9 mouse cellular contexts compared by ENCODE assay signal in the genomic region with DNA sequence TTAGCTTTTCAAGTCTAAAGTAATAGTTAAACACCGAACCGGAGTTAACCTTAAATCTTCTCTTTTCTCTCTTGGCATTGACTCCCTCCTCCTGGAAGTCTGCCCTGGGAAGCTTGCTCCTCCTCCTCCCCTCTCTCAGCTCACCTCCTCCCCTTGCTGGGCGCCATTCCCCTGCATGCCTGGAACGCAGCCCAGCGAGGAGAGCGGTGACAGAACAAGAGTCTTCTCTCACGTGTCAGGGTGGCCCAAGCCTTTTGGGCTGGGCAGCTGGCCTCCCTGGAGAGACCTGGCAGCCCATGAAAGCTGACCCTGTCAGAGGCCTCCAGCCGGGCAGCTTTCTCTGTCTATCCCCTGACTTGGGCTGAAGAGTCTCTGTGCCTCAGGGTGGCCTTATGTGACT.
DNase-seq lines count a peak whose midpoint lies in the region; ATAC-seq and TF ChIP-seq lines count a peak whose summit lies in the region.
"Had no signal": no experiment of that assay in that cellular context is flagged by ENCODE, and none has a peak within 500 bp of the region (broad histone marks: within the 10 kb centered on the region; RNA-seq: fewer than 3 reads in every experiment).

No protein-coding gene starts in this region.

- intact Hi-C loops in heart, adult 2 months (cut with DNase I), result loop anchor here (2.0 kb wide), 1 partner anchor 41 kb away; no protein-coding TSS in a partner anchor

- 35% methylated on average over 8 of the region's 8 CpGs for WGBS in hindbrain, embryonic 13.5 days
- 27% methylated on average over 8 of the region's 8 CpGs for WGBS in hindbrain, embryonic 12.5 days
- WGBS in heart, adult 2 months, result 8% methylated on average over 8 of the region's 8 CpGs
- 10% methylated on average over 8 of the region's 8 CpGs for WGBS in lung, postnatal 0 days

- TF ChIP-seq EP300 in heart, adult 2 months (IDR thresholded peaks at IDR 0.05; ENCODE audit: insufficient read depth, low read depth, low read length), result 0 out of 2 replicates have a peak, but pooled peaks have one; percentile 59
- TF ChIP-seq EP300 in lung, postnatal 0 days (IDR thresholded peaks at IDR 0.05), result no peak

- no peaks in the 10 kb centered on the region for H3K27me3 ChIP-seq in hindbrain, embryonic 13.5 days
- no peaks in the 10 kb centered on the region for H3K27me3 ChIP-seq in hindbrain, embryonic 12.5 days
- H3K27me3 ChIP-seq in heart, adult 2 months (ENCODE audit: control insufficient read depth, insufficient read depth, low read length), result no peaks in the 10 kb centered on the region
- H3K27me3 ChIP-seq in lung, postnatal 0 days (replicated peaks; ENCODE audit: insufficient read depth, low read length), result no peaks in the 10 kb centered on the region

- peak; percentile 44; the same call in 1 of the 2 replicates for ATAC-seq in hindbrain, embryonic 13.5 days (ENCODE audit: low FRiP score)
- no peak for ATAC-seq in hindbrain, embryonic 12.5 days (ENCODE audit: low FRiP score)
- ATAC-seq in lung, postnatal 0 days, result peak; percentile 73
- ATAC-seq in megakaryocyte progenitor cell, adult 5-6 weeks (replicated peaks; ENCODE audit: poor library complexity), result no peak

- H3K36me3 ChIP-seq in hindbrain, embryonic 13.5 days, result no peaks in the 10 kb centered on the region
- H3K36me3 ChIP-seq in hindbrain, embryonic 12.5 days, result no peaks in the 10 kb centered on the region
- H3K36me3 ChIP-seq in heart, adult 2 months (ENCODE audit: control insufficient read depth, insufficient read depth, low read length), result peaks cover 8% of the 10 kb centered on the region; the same call in 1 of the 2 replicates
- no peaks in the 10 kb centered on the region for H3K36me3 ChIP-seq in lung, postnatal 0 days (ENCODE audit: insufficient read depth, low read length)
- H3K36me3 ChIP-seq: liver, embryonic 13.5 days had no signal

- no peak overlapping the region for H3K9ac ChIP-seq in hindbrain, embryonic 13.5 days
- H3K9ac ChIP-seq in hindbrain, embryonic 12.5 days, result no peak overlapping the region
- H3K9ac ChIP-seq in heart, adult 2 months (ENCODE audit: low read depth, low read length), result no peak overlapping the region
- no peak overlapping the region for H3K9ac ChIP-seq in lung, postnatal 0 days (replicated peaks; ENCODE audit: low read depth)
- H3K9ac ChIP-seq: liver, embryonic 13.5 days had no signal

- H3K9me3 ChIP-seq in hindbrain, embryonic 13.5 days, result no peaks in the 10 kb centered on the region
- H3K9me3 ChIP-seq in hindbrain, embryonic 12.5 days (replicated peaks), result no peaks in the 10 kb centered on the region
- H3K9me3 ChIP-seq in lung, postnatal 0 days (ENCODE audit: low read length), result no peaks in the 10 kb centered on the region
- H3K9me3 ChIP-seq: liver, embryonic 13.5 days had no signal

- no peak for TF ChIP-seq POLR2A in heart, adult 2 months (IDR thresholded peaks at IDR 0.05; ENCODE audit: insufficient read depth, low read depth, low read length)

- peak; percentile 14 for DNase-seq in cerebellum, adult 9-11 months
- DNase-seq in heart, adult 2 months, result peak; percentile 85 to 89
- DNase-seq in kidney, adult 9 months, result peak; percentile 94
- DNase-seq in lung, postnatal 0 days (ENCODE audit: low spot score), result peak; percentile 72
- DNase-seq in skeletal muscle tissue, adult 2 months (ENCODE audit: low read depth, low spot score), result peak; percentile 78
- DNase-seq: liver, embryonic 13.5 days had no signal

- TF ChIP-seq CTCF in heart, adult 2 months (IDR thresholded peaks at IDR 0.05), result no peak
- TF ChIP-seq CTCF in lung, postnatal 0 days (IDR thresholded peaks at IDR 0.05), result no peak

- no peaks in the 10 kb centered on the region for H3K79me2 ChIP-seq in heart, adult 2 months (replicated peaks; ENCODE audit: control insufficient read depth, insufficient read depth, low read length)

- H3K4me3 ChIP-seq in hindbrain, embryonic 13.5 days, result no peak overlapping the region
- H3K4me3 ChIP-seq in hindbrain, embryonic 12.5 days, result no peak overlapping the region
- no peak overlapping the region for H3K4me3 ChIP-seq in heart, adult 2 months
- no peak overlapping the region for H3K4me3 ChIP-seq in lung, postnatal 0 days (ENCODE audit: low read depth, low read length)
- H3K4me3 ChIP-seq: liver, embryonic 13.5 days had no signal

- H3K27ac ChIP-seq in hindbrain, embryonic 13.5 days, result no peak overlapping the region
- H3K27ac ChIP-seq in hindbrain, embryonic 12.5 days, result no peak overlapping the region
- peak overlapping the region; percentile 83 for H3K27ac ChIP-seq in heart, adult 2 months
- H3K27ac ChIP-seq in lung, postnatal 0 days (ENCODE audit: low read length), result no peak overlapping the region
- H3K27ac ChIP-seq: liver, embryonic 13.5 days had no signal

- no peak overlapping the region for H3K4me2 ChIP-seq in hindbrain, embryonic 13.5 days
- no peak overlapping the region for H3K4me2 ChIP-seq in hindbrain, embryonic 12.5 days (replicated peaks)
- H3K4me2 ChIP-seq in lung, postnatal 0 days (replicated peaks; ENCODE audit: low read depth, low read length), result no peak overlapping the region
- H3K4me2 ChIP-seq: liver, embryonic 13.5 days had no signal

- peaks cover 36% of the 10 kb centered on the region for H3K4me1 ChIP-seq in hindbrain, embryonic 13.5 days (replicated peaks)
- H3K4me1 ChIP-seq in hindbrain, embryonic 12.5 days, result peaks cover 20% of the 10 kb centered on the region
- H3K4me1 ChIP-seq in heart, adult 2 months (ENCODE audit: control insufficient read depth, insufficient read depth, low read length), result peaks cover 33% of the 10 kb centered on the region
- H3K4me1 ChIP-seq in lung, postnatal 0 days (ENCODE audit: insufficient read depth, low read depth, low read length), result peaks cover 17% of the 10 kb centered on the region; the same call in 1 of the 2 replicates

Comparison
In these comparisons a context has a peak if more than half of its experiments do, and no peak if none do; other contexts are left out.
1. ATAC-seq: peak in hindbrain, embryonic 13.5 days (single experiment) and lung, postnatal 0 days (single experiment); none in hindbrain, embryonic 12.5 days (single experiment) and megakaryocyte progenitor cell, adult 5-6 weeks (single experiment).
2. DNase-seq: peak in every context shown above with its lines; median percentile 94 in kidney, adult 9 months; 87 in heart, adult 2 months; 78 in skeletal muscle tissue, adult 2 months; 72 in lung, postnatal 0 days; 14 in cerebellum, adult 9-11 months.